Mouse (Mus musculus) layer of hippocampus, adult 18-20 months (tissue): ENCODE measurements around the gene Cenpm. TPM values are rescaled to one million over a fixed set of nuclear protein-coding genes. Genes with fewer than 3 reads are reported as not detected.

Experiments
- DNase-seq, 2 experiments: peaks; one replicate each; pipeline ENCODE4 v3.0.0; 2022; ENCODE audit warnings: low spot score in 2 of 2
- long read RNA-seq: library from polyadenylated mRNA; stranded (forward); transcript quantifications from one replicate; pipeline ENCODE4 v2.0.0, GENCODE M21; 2021
- total RNA-seq, 2 experiments: library from RNA; stranded (reverse); gene quantifications; 2 replicates each; pipeline ENCODE4 v1.2.3; 2021

The Cenpm gene
- total RNA-seq, result 1 to 10 TPM; 2.5 to 3.1 TPM
- long read RNA-seq, partial matches to known transcripts, result 0 of 4 reads
- long read RNA-seq, other reads (novel, unspliced or antisense), result 2 of 4 reads

GRCm38 (mm10) chr15:82244115-82244804 is at the start of gene Cenpm:
Cenpm (minus strand) TSS chr15:82244748.
- peak; percentile 89 to 95 for DNase-seq

DNA sequence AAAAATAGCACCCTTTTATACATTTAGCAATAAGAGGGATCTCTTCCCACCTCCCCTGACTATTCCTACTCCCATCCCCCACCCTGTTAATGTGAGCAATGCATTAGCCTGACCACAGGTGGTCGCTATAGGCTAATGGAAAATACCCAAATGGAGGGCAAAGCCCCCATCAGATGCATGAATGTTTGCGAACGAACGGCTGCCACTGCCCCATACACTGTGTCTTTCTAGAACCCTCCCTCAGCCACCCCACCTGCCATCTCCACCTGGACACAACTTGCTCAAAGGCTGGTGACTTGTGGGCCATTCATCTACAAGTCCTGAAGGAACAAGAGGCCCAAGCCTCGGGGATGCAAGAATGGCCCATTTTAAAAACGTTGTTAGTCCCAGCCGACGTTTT is 49.5 kb upstream of the Cenpm start:
- peak in 1 of 2 experiments; percentile 42 for DNase-seq

DNA sequence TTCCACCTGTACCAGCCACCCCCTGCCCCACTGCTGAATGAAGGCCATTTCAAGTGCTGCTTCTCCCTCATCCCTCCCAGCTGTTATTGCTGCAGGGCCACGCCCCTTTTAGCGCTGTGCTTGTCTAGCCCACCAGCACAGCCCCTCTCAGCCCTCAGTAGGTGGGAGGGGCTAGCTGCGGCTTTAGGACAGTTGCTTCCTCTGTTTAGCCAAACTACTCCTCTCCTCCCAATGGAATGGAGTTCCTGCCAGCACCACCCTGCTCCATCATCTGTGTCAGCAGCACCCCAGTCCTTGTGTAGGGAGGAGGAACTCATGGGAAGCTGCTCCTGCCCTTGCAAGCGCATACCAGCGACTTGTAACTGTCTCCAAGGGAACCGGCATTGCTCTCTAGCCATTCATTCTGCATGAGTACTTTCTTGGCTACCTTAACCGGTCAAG is 48.7 kb upstream of the Cenpm start:
- DNase-seq, result peak in 1 of 2 experiments; percentile 34

DNA sequence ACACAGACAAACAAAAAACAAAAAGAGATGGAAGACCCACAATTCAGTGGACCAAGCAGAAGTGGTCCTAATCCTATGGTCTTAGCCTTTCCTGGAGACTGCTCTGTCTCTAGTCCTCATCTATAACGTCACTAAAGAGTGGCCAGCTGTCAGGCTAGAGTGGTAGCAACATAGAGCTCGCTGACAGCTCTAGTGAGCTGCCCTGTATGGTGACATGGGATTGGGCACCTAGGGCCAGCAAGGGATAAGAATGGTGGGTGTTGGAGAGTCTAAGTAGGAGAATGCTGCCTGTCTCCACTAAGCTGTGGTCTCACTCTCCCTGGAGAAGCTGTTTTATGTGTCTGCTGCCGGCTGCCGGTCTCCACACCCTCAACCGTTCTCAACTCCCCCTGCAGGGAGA is 48.3 kb upstream of the Cenpm start:
- DNase-seq, result no peak

DNA sequence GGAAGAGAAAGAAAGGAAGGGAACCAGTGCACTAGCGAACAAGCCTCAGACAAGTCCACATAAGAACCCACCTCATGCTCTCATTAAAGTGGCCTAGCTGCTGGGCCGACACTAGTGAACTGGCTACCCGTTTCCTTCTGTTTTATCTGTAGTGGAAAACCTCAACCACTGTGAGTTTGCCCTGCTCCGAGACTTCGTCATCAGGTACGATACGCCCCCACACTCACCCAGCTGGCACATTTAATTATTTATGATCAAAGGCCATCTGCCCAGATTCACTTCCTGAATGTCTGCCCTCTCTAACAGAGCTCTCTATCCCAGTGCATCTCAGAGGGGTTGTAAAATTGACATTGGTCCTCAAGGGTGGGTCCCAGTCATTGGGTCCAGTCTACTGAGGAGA is 45.7 kb upstream of the Cenpm start:
- no peak for DNase-seq

DNA sequence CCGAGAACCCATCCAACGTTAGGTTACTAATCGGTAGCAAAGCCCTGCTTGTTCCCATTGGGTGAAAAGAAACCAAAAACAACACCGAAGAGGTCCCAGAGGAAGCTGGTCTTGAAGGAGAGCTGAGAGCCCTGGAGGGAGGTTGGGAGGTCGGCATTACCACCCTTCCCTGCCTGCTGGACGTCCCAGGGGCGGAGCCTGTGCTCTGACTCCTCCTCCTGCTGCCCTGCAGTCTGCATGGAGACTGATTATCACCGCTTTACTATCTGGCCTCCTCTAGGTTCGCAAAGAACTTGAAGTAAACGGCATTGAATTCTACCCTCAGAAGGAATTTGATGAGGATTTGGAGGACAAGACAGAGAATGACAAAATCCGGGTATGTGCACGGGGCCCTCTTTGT is 41.6 kb upstream of the Cenpm start:
- no peak for DNase-seq

DNA sequence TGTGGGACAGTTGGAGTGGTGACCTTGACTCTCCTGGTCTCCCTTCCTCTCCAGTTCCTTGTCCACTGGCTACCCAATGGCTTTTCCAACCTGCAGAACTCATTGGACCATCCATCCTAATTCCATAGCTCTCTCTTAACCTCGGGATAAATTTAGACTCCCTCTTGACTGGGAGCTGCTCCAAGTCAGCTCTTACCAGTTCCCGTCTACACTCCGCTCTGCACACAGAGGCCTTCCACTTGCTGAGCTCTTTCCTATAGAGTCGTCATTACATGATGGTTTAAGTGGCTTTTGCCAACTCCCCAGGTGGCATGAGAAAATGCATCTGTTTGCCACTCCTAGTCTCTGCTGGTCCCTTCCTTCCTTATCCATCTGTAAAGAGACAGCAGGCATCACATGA is 36.1 kb upstream of the Cenpm start:
- no peak for DNase-seq

DNA sequence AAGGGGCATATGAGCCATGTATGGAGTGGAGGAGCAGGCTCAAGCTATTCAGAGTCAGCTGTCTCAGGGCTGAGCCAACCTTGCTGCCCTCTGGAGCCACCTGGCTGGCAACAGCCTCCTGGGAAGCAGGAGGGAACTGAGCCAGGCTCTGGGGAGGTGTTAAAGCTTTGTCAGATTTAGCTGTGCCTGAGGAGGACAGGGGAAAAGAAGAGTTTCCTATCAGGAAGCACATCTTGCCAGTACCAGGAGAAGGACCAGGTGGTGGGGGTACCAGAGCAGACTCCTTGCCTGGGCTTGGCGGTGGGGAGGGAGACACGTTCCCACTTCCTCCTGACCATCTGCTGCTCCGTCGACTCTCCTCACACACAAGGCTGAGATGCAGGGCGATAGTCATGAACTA is 33.0 kb upstream of the Cenpm start:
- no peak for DNase-seq

- peak; percentile 80 to 83 for DNase-seq
Observed at GRCm38 (mm10) chr15:82274927-82275901, 30.7 kb upstream of the Cenpm start.

GRCm38 (mm10) chr15:82274593-82274926 is 30.0 kb upstream of the Cenpm start, which contains the start of gene Sept3:
Sept3 (plus strand) TSS chr15:82274893.
- DNase-seq, result no peak

DNA sequence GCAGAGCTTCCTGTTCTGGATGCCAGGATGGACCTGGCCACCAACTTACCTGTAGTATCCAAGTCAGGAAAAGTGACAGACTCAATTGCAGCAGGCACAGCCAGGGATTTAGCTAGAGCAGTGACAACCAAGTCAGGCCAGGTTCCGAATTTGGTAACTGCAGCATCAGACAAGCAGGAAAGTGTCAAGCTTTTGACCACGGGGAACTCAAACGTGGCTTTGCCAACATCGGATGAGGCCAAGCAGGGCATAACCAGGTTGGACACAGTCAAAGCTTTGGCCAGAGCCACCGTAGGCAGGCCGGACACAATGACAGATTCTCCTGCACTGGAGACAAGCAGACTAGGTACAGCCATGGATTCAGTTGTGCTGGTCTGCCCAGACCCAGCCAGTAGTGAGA is 27.7 kb upstream of the Cenpm start:
- no peak for DNase-seq

DNA sequence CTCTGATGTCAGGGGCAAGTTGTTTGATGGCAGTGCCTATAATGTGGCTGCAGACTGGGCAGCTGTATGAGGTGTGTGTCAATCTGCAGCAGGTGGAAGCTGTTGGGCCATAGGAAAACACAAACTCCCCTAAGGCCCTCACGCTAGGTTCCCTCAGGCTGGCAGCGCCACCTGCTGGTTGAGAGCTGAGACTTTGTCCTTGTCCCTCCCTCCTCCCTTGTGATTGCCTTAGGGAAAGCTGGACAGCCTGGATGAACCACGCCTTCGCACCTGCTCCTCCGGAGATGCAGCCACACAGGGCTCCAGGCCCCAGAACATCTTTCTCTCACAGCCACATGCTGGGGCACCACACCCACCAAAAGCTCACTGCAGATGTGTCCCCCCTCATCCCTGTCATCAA is 26.7 kb upstream of the Cenpm start:
- DNase-seq, result peak in 1 of 2 experiments; percentile 67

- DNase-seq, result no peak
Observed at GRCm38 (mm10) chr15:82268783-82269182, 24.2 kb upstream of the Cenpm start.

DNA sequence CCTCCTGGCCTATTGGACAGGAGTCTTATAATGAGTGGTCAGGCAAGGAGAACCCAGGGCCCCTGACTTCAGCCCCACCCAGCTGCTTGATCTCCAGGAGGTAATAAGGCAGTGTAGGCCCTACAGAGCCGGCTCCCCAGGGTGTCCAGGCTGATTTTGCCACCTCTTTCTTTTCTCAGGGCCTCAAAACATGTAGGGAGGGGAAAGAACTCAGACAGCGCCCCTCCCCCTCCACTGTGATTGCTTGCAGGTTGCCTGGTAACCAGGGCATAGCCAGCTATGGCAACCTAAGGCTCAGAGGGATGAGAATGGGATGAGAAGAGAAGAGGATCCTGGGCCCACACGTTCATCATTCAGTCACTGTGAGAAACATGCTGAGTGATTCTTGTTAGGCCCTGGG is 23.6 kb upstream of the Cenpm start:
- peak in 1 of 2 experiments; percentile 72 for DNase-seq

DNA sequence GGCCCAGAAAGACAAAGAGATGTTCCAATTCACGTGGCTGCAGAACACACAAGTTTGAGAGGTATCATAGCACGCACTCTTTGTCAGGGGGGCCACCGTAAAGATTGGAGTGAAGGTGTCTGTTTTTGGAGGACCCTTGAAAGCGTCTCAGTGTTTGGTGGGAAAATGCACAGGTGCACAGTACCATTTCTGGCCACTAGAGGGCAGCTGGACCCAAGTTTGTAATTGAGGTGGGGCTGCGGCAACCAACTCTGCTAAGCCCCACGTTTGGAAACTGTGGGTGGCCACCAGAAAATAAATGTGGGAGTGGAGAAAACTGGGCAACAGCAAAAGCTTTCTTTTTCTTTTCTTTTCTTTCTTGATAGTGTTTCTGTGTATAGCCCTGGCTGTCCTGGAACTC is 21.8 kb upstream of the Cenpm start:
- peak in 1 of 2 experiments; percentile 80 for DNase-seq

DNA sequence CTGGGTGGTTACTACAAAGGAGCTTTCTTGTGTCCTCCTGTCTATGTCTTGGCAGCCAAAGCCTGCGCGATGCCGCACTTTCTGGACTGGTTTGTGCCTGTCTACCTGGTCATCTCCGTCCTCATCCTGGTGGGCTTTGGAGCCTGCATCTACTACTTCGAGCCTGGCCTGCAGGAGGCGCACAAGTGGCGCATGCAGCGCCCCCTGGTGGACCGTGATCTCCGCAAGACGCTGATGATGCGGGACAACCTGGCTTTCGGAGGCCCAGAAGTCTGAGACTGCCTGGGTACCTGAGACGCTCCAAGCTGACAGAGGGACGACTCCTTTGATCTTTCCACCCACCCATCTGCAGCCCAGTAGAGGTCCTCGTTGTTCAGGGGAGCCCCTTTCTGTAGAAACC is 15.0 kb upstream of the Cenpm start:
- DNase-seq, result peak; percentile 61 to 83

GRCm38 (mm10) chr15:82255944-82256383 is 11.4 kb upstream of the Cenpm start:
- DNase-seq, result peak; percentile 88 to 95

GRCm38 (mm10) chr15:82255248-82255647 is 10.7 kb upstream of the Cenpm start:
- DNase-seq, result peak in 1 of 2 experiments; percentile 41

GRCm38 (mm10) chr15:82252097-82252496 is 7.5 kb upstream of the Cenpm start, which contains the start of gene 1500009C09Rik:
1500009C09Rik (plus strand) TSS chr15:82252397.
- no peak for DNase-seq

GRCm38 (mm10) chr15:82251579-82251978 is 7.0 kb upstream of the Cenpm start:
- DNase-seq, result no peak

GRCm38 (mm10) chr15:82247131-82247776 is 2.7 kb upstream of the Cenpm start:
- no peak for DNase-seq
